Mouse (Mus musculus) adrenal gland, adult 8-10 months (tissue): ENCODE data around the gene Ccdc106. TPM values are rescaled to one million over a fixed set of nuclear protein-coding genes. Genes with fewer than 3 reads are reported as not detected.
"Not testable (repeated sequence)": the region's sequence is repeated elsewhere in the genome, so short reads cannot be mapped to it uniquely, and the experiment has no call there.

Experiments
- DNase-seq: peaks from one replicate; pipeline ENCODE4 v3.0.0; 2022
- total RNA-seq, 4 experiments: library from RNA; stranded (reverse); gene quantifications; 2 replicates each; pipeline ENCODE4 v1.2.4; 2022

The Ccdc106 gene
- total RNA-seq, 4 experiments from 2014 or later: 2.9 to 5.6 (median 3.8) TPM

- peak; percentile 89 for DNase-seq
Measured at GRCm38 (mm10) chr7:5015118-5016001, 5.0 kb upstream of the Ccdc106 start, which contains the start of gene Gm44973. Gm44973 (plus strand) TSS chr7:5015496.

GRCm38 (mm10) chr7:5016057-5016456 lies 4.3 kb upstream of the Ccdc106 start:
- DNase-seq: no peak

- DNase-seq: no peak
Measured at GRCm38 (mm10) chr7:5016920-5017319, 3.4 kb upstream of the Ccdc106 start.

- DNase-seq: no peak
Measured at GRCm38 (mm10) chr7:5017352-5017751, 3.0 kb upstream of the Ccdc106 start.

- no peak for DNase-seq
Measured at GRCm38 (mm10) chr7:5017931-5018330, 2.4 kb upstream of the Ccdc106 start.

GRCm38 (mm10) chr7:5019576-5019975 lies 777 bp upstream of the Ccdc106 start:
- DNase-seq: not testable (repeated sequence)

- no peak for DNase-seq
Measured at GRCm38 (mm10) chr7:5020685-5021084, 332 bp downstream of the Ccdc106 start.

GRCm38 (mm10) chr7:5021197-5021596 lies 844 bp downstream of the Ccdc106 start:
- no peak for DNase-seq

GRCm38 (mm10) chr7:5029543-5029942 lies 9.2 kb downstream of the Ccdc106 start:
- no peak for DNase-seq

GRCm38 (mm10) chr7:5029946-5030345 lies 9.6 kb downstream of the Ccdc106 start:
- no peak for DNase-seq

- no peak for DNase-seq
Measured at GRCm38 (mm10) chr7:5030554-5031275, 10.4 kb downstream of the Ccdc106 start.

- DNase-seq: no peak
Measured at GRCm38 (mm10) chr7:5031496-5031895, 11.1 kb downstream of the Ccdc106 start.

GRCm38 (mm10) chr7:5033818-5034217 lies 13.5 kb downstream of the Ccdc106 start, which contains the start of gene 4632433K11Rik:
4632433K11Rik (plus strand) TSS chr7:5034118.
- no peak for DNase-seq

GRCm38 (mm10) chr7:5035628-5036027 lies 15.3 kb downstream of the Ccdc106 start:
- DNase-seq: no peak

- DNase-seq: no peak
Measured at GRCm38 (mm10) chr7:5036136-5036535, 15.8 kb downstream of the Ccdc106 start.

- no peak for DNase-seq
Measured at GRCm38 (mm10) chr7:5037026-5037425, 16.7 kb downstream of the Ccdc106 start.

GRCm38 (mm10) chr7:5037467-5037866 lies 17.1 kb downstream of the Ccdc106 start:
- no peak for DNase-seq

GRCm38 (mm10) chr7:5038109-5038732 lies 17.9 kb downstream of the Ccdc106 start, which contains the start of gene Zfp784:
Zfp784 (minus strand) TSS chr7:5038446.
- DNase-seq: peak; percentile 91

- DNase-seq: no peak
Measured at GRCm38 (mm10) chr7:5038940-5039339, 18.6 kb downstream of the Ccdc106 start.

GRCm38 (mm10) chr7:5044981-5045380 lies 24.6 kb downstream of the Ccdc106 start:
- no peak for DNase-seq

GRCm38 (mm10) chr7:5046112-5046511 lies 25.8 kb downstream of the Ccdc106 start:
- no peak for DNase-seq

- DNase-seq: no peak
Measured at GRCm38 (mm10) chr7:5047313-5047712, 27.0 kb downstream of the Ccdc106 start.
